Mouse (Mus musculus) liver, adult 2 months (tissue): ENCODE measurements around the gene Cdk6.

ENCODE experiments used
- CTCF ChIP-seq: fragments of 200-500 bp; IDR thresholded peaks from 2 replicates; pipeline ENCODE4 v1.5.1; 2011; ENCODE audit warnings: low read depth, low read length, control low read depth
- POLR2A ChIP-seq: fragments of 200-500 bp; IDR thresholded peaks from 2 replicates; pipeline ENCODE4 v1.6.1; 2011; ENCODE audit warnings: low read length, control low read depth; ENCODE audit not compliant: insufficient read depth; ENCODE audit errors: extremely low read depth

DNA sequence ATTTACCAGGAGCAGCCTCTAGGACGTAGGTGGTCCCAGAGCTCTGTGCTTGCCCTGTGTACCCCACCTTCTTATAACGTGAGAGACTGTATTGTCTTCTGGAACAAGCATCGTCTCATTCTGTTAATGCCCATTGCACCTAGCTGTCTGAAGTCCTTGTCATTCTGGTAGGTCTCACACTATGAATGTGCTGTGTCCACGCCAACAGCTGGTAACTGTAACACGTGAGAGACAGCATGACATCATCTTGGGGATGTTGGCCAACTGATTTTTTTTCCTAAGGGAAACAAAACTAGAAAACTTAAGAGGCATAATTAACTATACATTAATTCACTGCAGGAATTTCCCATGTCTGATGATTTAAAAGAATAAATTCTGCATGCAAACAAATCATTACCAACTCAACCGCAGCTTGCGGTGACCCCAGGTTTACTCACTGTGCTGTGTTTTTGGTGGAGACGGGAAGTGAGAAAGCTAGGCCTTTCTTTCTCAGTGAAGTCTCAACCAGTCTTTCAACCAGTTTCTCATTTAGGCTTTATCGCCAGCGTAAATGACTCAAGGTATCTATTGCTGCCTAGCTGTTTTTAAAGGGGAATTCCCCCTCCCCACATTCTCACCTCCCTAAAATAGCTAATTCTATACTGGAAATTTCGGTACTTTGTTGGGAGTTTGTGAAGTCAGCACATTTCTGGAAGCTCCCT, 14.4 kb downstream of the Cdk6 start:
- TF ChIP-seq CTCF (no peak), POLR2A (no peak)
